Mouse (Mus musculus) heart, postnatal 4 days (tissue): ENCODE results near the gene Gm15140. TPM values are rescaled to one million over a fixed set of nuclear protein-coding genes. Genes with fewer than 3 reads are reported as not detected.
"Not testable (repeated sequence)": the region's sequence is repeated elsewhere in the genome, so short reads cannot be mapped to it uniquely, and the experiment has no call there.

Experiments
- DNase-seq: peaks from one replicate; pipeline ENCODE4 v3.0.0; 2021
- total RNA-seq, 2 experiments: library from RNA; stranded (reverse); gene quantifications; 2 replicates each; pipeline ENCODE4 v1.2.3; 2021

Gene Gm15140
- not detected for total RNA-seq

DNA sequence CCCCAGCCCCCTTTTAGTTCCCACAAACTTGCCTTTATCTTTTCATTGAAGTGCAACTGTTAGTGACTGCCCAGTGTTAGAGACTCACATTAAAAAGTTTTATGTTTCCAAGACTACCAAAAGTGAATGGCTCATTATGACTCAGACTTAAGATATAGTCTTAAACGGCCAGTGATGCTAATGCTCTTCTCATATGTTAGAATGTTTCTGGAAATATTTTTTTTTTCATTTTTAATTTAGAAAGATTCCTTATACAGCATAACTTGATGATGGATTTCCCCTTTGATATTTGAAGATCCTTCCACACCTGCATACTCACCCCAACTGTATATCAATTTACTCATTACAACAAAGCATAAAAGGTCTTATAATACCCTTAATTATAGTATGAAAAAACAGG is at the start of gene Gm15140:
Gene Gm15140 (minus strand): TSS at position 101 of the 400 bp plus-strand sequence.
- DNase-seq: not testable (repeated sequence)

Other genes with a start within 250 kb of the Gm15140 start
- gene Samt1, start 108.0 kb downstream of the Gm15140 start, total RNA-seq: not detected
- not detected for gene 4921511M17Rik, start 86.9 kb downstream of the Gm15140 start, total RNA-seq
- not detected for gene Gm10057, start 65.6 kb downstream of the Gm15140 start, total RNA-seq
- gene 4930524N10Rik, start 222.7 kb upstream of the Gm15140 start, total RNA-seq: not detected